Mouse (Mus musculus): ENCODE results near the gene Mrpl46. TPM values are rescaled to one million over a fixed set of nuclear protein-coding genes. Genes with fewer than 3 reads are reported as not detected.

The Mrpl46 gene
- polyA plus RNA-seq, 1 experiment from 2014 or later: 69.6 TPM

DNA sequence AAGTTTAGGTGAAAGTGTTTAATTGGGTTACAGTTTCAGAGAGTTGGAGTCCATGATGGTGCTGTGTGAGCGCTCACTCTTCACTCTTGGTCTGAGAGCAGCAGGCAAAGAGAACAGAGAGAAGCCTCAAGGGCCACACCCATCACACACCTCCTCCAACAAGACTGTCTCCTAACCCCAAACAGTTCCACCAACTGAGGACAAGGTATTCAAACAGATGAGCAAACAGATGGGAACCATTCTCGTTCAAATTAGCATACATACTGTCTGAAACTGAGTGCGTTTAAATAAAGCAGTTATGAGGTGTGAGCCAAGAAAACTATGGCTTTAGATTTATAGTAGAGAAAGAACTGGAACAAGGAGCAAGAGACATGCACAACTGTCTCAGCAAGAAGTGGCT is 13.3 kb upstream of the Mrpl46 start:
- Histone ChIP-seq H3K36me3 (peaks cover 21% of the 10 kb centered on the region), H3K27ac (no peak overlapping the region), H3K4me1 (replicated peaks) (no peaks in the 10 kb centered on the region), H3K4me3 (replicated peaks) (no peak overlapping the region), H3K9ac (replicated peaks) (no peak overlapping the region), H3K27me3 (no peaks in the 10 kb centered on the region; the same call in 1 of the 2 replicates), H3K9me3 (no peaks in the 10 kb centered on the region), H3K4me2 (no peak overlapping the region)
- no peak for ATAC-seq (ENCODE audit: insufficient number of reproducible peaks, insufficient read depth, low FRiP score, low TSS enrichment, low read depth)
- 89% methylated on average over 3 of the region's 3 CpGs for WGBS

DNA sequence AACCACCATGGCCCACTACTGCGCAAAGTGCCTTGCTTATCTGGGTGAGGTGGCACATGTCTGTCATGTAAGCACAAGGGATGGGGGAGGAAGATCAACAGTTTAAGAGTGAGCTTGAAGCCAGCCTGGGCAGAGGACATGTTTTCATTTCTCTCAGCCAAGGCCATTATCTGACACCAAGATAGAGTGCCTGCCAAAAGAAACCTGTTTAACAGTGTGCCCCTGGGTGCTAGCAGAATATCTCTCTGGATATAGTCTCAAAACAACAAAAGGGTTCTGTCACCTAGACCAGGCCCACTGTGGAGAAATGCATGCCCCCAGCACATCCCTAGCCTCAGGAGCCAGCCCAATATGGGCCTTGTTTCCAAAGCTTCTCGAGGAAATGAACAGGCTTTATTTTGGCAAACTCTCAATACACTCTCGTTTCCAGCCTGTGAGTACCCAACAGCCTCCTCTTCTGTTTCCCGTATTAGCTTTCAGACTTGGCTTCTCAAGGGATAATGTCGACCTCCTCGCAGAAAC is 11.3 kb upstream of the Mrpl46 start:
- Histone ChIP-seq H3K4me2 (no peak overlapping the region), H3K36me3 (peaks cover 38% of the 10 kb centered on the region), H3K27ac (no peak overlapping the region), H3K9ac (replicated peaks) (no peak overlapping the region), H3K9me3 (no peaks in the 10 kb centered on the region), H3K4me1 (replicated peaks) (no peaks in the 10 kb centered on the region), H3K27me3 (no peaks in the 10 kb centered on the region), H3K4me3 (replicated peaks) (no peak overlapping the region)
- no peak for ATAC-seq (ENCODE audit: insufficient number of reproducible peaks, insufficient read depth, low FRiP score, low TSS enrichment, low read depth)
- WGBS: 87% methylated on average over 6 of the region's 6 CpGs

DNA sequence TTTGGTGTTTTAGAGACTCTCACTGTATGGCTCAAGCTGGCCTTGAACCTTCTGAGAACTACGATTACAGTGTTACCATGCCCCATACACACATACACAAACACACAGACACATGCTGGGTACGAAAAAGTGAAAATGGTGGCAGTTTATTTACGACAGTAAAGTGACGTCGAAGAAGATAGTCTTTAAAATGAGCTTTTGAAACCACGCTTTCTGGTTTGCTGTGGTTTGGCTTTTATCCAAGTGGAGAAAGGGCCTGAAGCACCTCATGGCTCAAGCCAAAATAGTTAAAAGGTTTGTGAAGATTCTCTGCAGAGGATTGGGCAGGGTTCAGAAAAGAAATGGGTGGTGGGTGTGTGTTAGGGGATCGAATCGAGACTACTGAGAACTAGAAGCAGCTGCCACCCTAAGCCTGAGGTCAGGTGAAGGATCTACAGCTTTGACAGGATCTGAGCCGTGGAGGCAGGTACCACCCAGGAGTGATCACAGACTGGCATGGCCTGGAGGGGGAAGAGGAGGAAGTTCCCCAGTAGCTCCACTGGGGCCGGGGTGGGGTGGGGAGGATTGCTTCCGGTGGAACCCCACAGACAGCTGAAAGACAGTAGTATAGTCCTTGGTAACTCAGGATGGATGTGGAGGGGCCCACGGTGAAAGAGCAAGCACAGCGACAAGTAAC is 10.7 kb upstream of the Mrpl46 start:
- no peak for ATAC-seq (ENCODE audit: insufficient number of reproducible peaks, insufficient read depth, low FRiP score, low TSS enrichment, low read depth)
- H3K36me3 ChIP-seq: peaks cover 44% of the 10 kb centered on the region
- H3K27ac ChIP-seq: no peak overlapping the region

DNA sequence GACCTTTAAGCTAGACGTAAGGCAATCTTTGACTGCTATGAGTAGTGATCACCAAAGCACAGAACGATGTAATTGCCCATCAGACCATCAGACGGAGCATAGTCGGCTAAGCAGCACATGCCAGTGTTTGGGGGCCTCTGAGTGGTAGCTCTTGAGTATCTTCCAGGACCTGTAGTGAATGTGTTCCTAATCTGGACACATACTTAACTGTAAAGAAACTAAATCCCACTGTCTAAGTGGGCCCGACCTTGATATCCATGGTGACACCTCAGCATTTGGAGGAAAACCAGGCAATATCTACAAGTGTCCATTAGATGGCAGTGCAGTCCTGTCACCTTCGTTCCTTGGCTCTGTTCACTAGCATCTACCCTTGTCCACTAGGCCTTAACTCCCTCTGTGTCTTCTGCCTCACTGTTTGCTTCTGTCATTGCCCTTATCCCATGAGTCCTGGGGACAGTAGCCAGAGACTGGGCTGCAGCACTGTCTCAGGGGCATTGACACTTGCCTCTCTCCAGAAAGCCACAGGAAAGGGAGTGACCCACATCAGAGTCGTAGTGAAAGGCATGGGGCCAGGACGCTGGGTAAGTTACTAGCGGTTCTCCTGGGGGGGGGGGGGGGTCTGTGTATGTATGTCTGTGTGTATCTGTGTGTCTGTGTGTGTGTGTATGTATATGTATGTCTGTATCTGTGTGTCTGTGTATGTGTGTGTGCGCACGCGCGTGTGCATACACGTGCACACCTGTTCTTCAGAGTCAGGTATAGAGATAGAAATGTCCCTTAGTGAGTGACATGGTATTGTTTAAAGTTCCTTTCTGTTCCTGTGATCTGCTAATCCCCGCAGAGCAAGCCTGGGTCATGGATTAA is 8.3 kb upstream of the Mrpl46 start:
- Histone ChIP-seq H3K27ac (no peak overlapping the region), H3K4me1 (replicated peaks) (no peaks in the 10 kb centered on the region), H3K36me3 (peaks cover 58% of the 10 kb centered on the region), H3K9ac (replicated peaks) (no peak overlapping the region), H3K27me3 (no peaks in the 10 kb centered on the region), H3K9me3 (no peaks in the 10 kb centered on the region), H3K4me3 (replicated peaks) (no peak overlapping the region), H3K4me2 (no peak overlapping the region)
- peak; percentile 61; the same call in 1 of the 2 replicates for ATAC-seq (ENCODE audit: insufficient number of reproducible peaks, insufficient read depth, low FRiP score, low TSS enrichment, low read depth)
- 86% methylated on average over 15 of the region's 15 CpGs for WGBS

More for the DNA sequence above, 10.7 kb upstream of the Mrpl46 start:
- Histone ChIP-seq H3K27me3 (no peaks in the 10 kb centered on the region), H3K4me2 (no peak overlapping the region), H3K4me1 (replicated peaks) (no peaks in the 10 kb centered on the region), H3K9me3 (no peaks in the 10 kb centered on the region), H3K4me3 (replicated peaks) (no peak overlapping the region), H3K9ac (replicated peaks) (no peak overlapping the region)
- WGBS: 91% methylated on average over 13 of the region's 13 CpGs

DNA sequence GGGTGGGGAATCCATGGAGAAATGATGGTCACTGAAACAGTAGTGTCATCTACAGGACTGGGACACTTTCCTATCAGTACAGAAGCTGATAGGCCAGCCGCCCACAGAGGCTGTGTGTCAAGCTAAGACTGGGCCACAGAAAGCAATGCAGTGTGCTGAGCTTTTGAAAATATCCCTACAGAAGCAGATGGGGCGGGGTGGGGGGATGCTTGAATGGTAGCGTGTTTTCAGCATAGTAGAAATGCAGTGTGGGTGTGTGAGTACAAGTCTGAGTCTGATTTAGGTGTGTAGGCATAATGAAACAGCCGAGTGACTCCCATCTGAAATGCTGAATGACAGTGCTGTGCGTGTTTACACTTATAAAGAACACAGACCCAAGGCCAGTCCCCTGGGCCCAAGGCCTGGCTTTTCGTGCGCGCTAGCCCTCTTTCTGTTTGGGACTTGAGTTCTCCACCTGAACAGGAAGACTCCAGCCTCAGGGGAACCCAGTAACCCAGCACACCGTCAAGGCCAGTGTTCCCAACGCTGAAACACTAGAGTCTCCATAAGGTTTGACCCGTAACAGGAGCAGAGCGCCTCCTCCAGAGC is 4.6 kb upstream of the Mrpl46 start:
- 88% methylated on average over 12 of the region's 12 CpGs for WGBS
- ATAC-seq (ENCODE audit: insufficient number of reproducible peaks, insufficient read depth, low FRiP score, low TSS enrichment, low read depth): no peak
- H3K9ac ChIP-seq (replicated peaks): no peak overlapping the region
- H3K4me3 ChIP-seq (replicated peaks): no peak overlapping the region
- no peak overlapping the region for H3K4me2 ChIP-seq
- no peaks in the 10 kb centered on the region for H3K27me3 ChIP-seq
- H3K36me3 ChIP-seq: peaks cover 64% of the 10 kb centered on the region
- H3K27ac ChIP-seq: no peak overlapping the region
- H3K4me1 ChIP-seq (replicated peaks): peaks cover 9% of the 10 kb centered on the region; the same call in 1 of the 2 replicates
- H3K9me3 ChIP-seq: no peaks in the 10 kb centered on the region

DNA sequence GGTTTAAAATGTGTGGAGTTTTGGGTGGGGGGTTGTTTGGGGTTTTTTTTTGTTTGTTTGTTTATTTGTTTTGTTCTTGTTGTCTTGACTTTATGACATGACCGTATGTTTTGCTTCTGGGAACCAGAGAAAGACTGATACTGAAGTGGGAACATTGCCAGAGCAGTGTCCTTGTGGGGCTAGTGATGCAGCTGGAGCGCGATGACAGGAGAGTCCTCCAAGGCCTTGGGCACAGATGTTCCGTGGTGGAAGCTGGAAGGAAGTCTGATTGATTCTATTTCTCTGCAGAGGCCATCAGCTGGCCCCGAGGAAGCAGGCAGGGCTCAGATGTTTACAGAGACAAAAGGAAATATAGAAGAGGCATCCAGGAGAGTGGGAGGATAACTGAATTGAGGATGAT is 2.6 kb upstream of the Mrpl46 start:
- Histone ChIP-seq H3K27ac (no peak overlapping the region), H3K4me3 (replicated peaks) (no peak overlapping the region), H3K9me3 (no peaks in the 10 kb centered on the region), H3K4me2 (no peak overlapping the region), H3K36me3 (peaks cover 48% of the 10 kb centered on the region), H3K9ac (replicated peaks) (no peak overlapping the region), H3K4me1 (replicated peaks) (peaks cover 16% of the 10 kb centered on the region; the same call in 1 of the 2 replicates), H3K27me3 (no peaks in the 10 kb centered on the region)
- WGBS: 89% methylated on average over 5 of the region's 5 CpGs
- no peak for ATAC-seq (ENCODE audit: insufficient number of reproducible peaks, insufficient read depth, low FRiP score, low TSS enrichment, low read depth)

DNA sequence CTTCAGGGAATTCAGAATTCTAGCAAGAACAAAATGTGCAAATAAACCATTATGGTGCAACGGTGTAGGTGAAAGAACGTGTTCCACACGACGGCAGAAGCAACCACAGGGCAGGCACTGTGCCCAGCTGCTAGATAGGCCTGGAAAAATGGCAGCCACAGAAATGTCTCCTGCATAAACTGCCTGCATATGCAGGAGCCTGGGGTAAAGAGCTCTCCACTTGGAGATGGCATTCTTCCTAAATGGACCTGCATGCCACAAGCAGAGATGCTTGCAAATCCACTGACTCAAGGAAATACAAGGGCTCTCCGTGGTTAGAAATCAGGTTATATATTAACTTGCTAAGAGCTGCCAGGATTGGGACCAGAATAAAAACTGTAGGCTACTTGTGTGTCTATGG is 4.6 kb downstream of the Mrpl46 start:
- H3K36me3 ChIP-seq: peaks cover 60% of the 10 kb centered on the region

DNA sequence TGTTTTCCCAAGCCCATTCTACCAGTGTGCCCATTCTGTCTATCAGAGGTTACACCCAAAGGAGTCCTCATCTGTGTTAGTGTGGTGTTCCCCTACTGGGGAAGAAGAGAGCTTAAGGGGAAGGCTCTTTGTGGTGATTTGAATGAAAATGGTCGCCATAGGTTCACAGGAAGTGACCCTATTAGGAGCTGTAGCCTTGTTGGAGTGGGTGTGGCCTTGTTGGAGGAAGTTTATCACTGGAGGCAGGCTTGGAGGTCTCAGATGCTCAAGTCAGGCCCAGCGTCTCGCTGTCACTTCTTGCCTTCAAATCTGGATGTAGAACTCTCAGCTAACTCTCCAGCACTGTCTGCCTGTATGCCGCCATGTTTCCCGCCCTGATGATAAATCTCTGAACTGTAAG is 12.4 kb downstream of the Mrpl46 start:
- 90% methylated on average over 5 of the region's 5 CpGs for WGBS
- H3K27me3 ChIP-seq: peaks cover 11% of the 10 kb centered on the region
- H3K4me1 ChIP-seq (replicated peaks): no peaks in the 10 kb centered on the region
- no peak for ATAC-seq (ENCODE audit: insufficient number of reproducible peaks, insufficient read depth, low FRiP score, low TSS enrichment, low read depth)
- H3K4me3 ChIP-seq (replicated peaks): no peak overlapping the region
- no peaks in the 10 kb centered on the region for H3K9me3 ChIP-seq
- H3K27ac ChIP-seq: no peak overlapping the region
- no peak overlapping the region for H3K9ac ChIP-seq (replicated peaks)
- no peak overlapping the region for H3K4me2 ChIP-seq
- H3K36me3 ChIP-seq: peaks cover 34% of the 10 kb centered on the region

More for the DNA sequence above, 4.6 kb downstream of the Mrpl46 start:
- Histone ChIP-seq H3K9ac (replicated peaks) (no peak overlapping the region), H3K27ac (no peak overlapping the region), H3K9me3 (no peaks in the 10 kb centered on the region), H3K4me2 (no peak overlapping the region), H3K27me3 (no peaks in the 10 kb centered on the region), H3K4me1 (replicated peaks) (peaks cover 8% of the 10 kb centered on the region; the same call in 1 of the 2 replicates), H3K4me3 (replicated peaks) (no peak overlapping the region)
- ATAC-seq (ENCODE audit: insufficient number of reproducible peaks, insufficient read depth, low FRiP score, low TSS enrichment, low read depth): no peak
- WGBS: 95% methylated on average over 5 of the region's 5 CpGs

DNA sequence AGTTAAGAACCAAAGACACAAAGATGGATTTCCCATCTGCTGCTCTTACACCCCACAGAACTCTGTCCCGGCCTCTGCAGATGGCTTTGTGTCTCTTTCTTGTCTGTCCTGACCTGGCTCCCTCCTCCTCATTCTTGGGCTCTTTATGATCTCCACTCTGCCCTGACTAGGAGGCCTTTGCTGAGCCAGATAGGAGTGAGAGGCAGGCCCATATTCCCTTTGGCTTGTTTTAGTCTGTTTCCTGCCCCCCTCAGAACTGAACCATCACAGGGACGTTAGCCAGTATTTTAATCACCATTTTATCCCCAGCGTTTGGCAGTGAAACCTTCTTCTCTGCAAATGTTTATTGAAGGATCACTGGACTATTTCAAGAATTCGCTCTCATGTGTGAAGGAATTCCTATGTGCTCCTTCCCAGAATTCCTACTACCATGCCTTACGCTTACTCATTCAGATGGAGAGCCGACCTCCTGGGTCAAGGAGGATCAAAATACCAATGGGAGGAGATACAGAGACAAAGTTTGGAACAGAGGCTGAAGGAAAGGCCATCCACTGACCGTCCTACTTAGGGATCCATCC is 14.2 kb downstream of the Mrpl46 start:
- no peaks in the 10 kb centered on the region for H3K4me1 ChIP-seq (replicated peaks)
- H3K9me3 ChIP-seq: no peaks in the 10 kb centered on the region
- H3K36me3 ChIP-seq: peaks cover 17% of the 10 kb centered on the region
- 70% methylated on average over 7 of the region's 7 CpGs for WGBS
- no peak overlapping the region for H3K9ac ChIP-seq (replicated peaks)
- H3K4me3 ChIP-seq (replicated peaks): no peak overlapping the region
- no peak overlapping the region for H3K27ac ChIP-seq
- ATAC-seq (ENCODE audit: insufficient number of reproducible peaks, insufficient read depth, low FRiP score, low TSS enrichment, low read depth): no peak
- H3K4me2 ChIP-seq: no peak overlapping the region
- H3K27me3 ChIP-seq: peaks cover 20% of the 10 kb centered on the region

DNA sequence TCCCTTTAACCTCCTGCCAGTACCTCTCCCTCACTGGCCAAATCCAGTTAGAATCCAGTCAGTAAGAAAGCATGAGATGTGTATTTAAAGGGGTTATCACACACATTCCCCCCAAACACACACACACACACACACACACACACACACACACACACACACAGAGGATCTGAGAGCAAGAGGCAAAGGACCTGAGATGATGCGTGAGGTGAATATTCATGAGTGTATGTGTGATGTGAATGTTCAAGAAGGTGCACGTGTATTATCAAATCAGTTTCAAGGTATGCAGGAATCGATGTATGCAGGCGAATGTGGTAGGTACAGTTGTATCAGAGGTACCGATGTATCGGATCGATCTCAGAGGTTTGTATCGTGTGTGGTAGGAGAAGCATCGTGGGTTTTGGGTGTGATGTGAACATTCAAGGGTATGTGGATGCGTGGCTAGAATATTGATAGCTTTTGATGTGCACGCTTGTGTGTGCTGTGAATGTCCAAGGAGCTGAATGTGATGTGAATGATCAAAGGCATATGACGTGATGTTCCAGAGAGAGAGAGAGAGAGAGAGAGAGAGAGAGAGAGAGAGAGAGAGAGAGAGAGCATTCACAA is 15.3 kb downstream of the Mrpl46 start:
- Histone ChIP-seq H3K9ac (replicated peaks) (no peak overlapping the region), H3K27me3 (peaks cover 20% of the 10 kb centered on the region), H3K27ac (no peak overlapping the region), H3K4me1 (replicated peaks) (no peaks in the 10 kb centered on the region), H3K9me3 (no peaks in the 10 kb centered on the region), H3K4me3 (replicated peaks) (no peak overlapping the region), H3K4me2 (no peak overlapping the region), H3K36me3 (peaks cover 6% of the 10 kb centered on the region)
- 87% methylated on average over 12 of the region's 12 CpGs for WGBS
- ATAC-seq (ENCODE audit: insufficient number of reproducible peaks, insufficient read depth, low FRiP score, low TSS enrichment, low read depth): no peak
